Mouse (Mus musculus): Measurements from ENCODE around the gene Cry1.

Cry1 gene

GRCm38 (mm10) chr10:85184964-85185608 lies at the start of gene Cry1:
Gene Cry1 (minus strand): TSS chr10:85185064.
- DNase-seq (ENCODE audit: low spot score) = peak; percentile 98

- DNase-seq (ENCODE audit: low spot score) = peak; percentile 16
These were observed 36.8 kb upstream of the Cry1 start for GRCm38 (mm10) chr10:85221771-85222050.

GRCm38 (mm10) chr10:85220918-85221770 lies 36.3 kb upstream of the Cry1 start:
- DNase-seq (ENCODE audit: low spot score) = peak; percentile 92

GRCm38 (mm10) chr10:85214847-85215246 lies 30.0 kb upstream of the Cry1 start:
- no peak for DNase-seq (ENCODE audit: low spot score)

- no peak for DNase-seq (ENCODE audit: low spot score)
These were observed 26.8 kb upstream of the Cry1 start for GRCm38 (mm10) chr10:85211673-85212072.

- no peak for DNase-seq (ENCODE audit: low spot score)
These were observed 25.3 kb upstream of the Cry1 start for GRCm38 (mm10) chr10:85210125-85210524.

- no peak for DNase-seq (ENCODE audit: low spot score)
These were observed 24.3 kb upstream of the Cry1 start for GRCm38 (mm10) chr10:85209119-85209605.

GRCm38 (mm10) chr10:85205316-85205715 lies 20.5 kb upstream of the Cry1 start:
- DNase-seq (ENCODE audit: low spot score) = no peak

GRCm38 (mm10) chr10:85204255-85204855 lies 19.5 kb upstream of the Cry1 start:
- DNase-seq (ENCODE audit: low spot score) = no peak

GRCm38 (mm10) chr10:85194528-85194927 lies 9.7 kb upstream of the Cry1 start:
- no peak for DNase-seq (ENCODE audit: low spot score)

GRCm38 (mm10) chr10:85193321-85193720 lies 8.5 kb upstream of the Cry1 start:
- no peak for DNase-seq (ENCODE audit: low spot score)

GRCm38 (mm10) chr10:85190652-85191051 lies 5.8 kb upstream of the Cry1 start:
- peak; percentile 27 for DNase-seq (ENCODE audit: low spot score)

GRCm38 (mm10) chr10:85189966-85190365 lies 5.1 kb upstream of the Cry1 start:
- no peak for DNase-seq (ENCODE audit: low spot score)

- no peak for DNase-seq (ENCODE audit: low spot score)
These were observed 1.6 kb upstream of the Cry1 start for GRCm38 (mm10) chr10:85186499-85186794.

- peak; percentile 14 for DNase-seq (ENCODE audit: low spot score)
These were observed 1.0 kb upstream of the Cry1 start for GRCm38 (mm10) chr10:85185639-85186498.

GRCm38 (mm10) chr10:85184201-85184963 lies 482 bp downstream of the Cry1 start:
- peak; percentile 26 for DNase-seq (ENCODE audit: low spot score)

- peak; percentile 27 for DNase-seq (ENCODE audit: low spot score)
These were observed 1.2 kb downstream of the Cry1 start for GRCm38 (mm10) chr10:85183619-85184018.

GRCm38 (mm10) chr10:85182766-85183165 lies 2.1 kb downstream of the Cry1 start:
- peak; percentile 6 for DNase-seq (ENCODE audit: low spot score)

- DNase-seq (ENCODE audit: low spot score) = no peak
These were observed 8.2 kb downstream of the Cry1 start for GRCm38 (mm10) chr10:85176640-85177039.

- DNase-seq (ENCODE audit: low spot score) = no peak
These were observed 19.6 kb downstream of the Cry1 start for GRCm38 (mm10) chr10:85165306-85165705.

GRCm38 (mm10) chr10:85164791-85165190 lies 20.1 kb downstream of the Cry1 start:
- no peak for DNase-seq (ENCODE audit: low spot score)
